Mouse (Mus musculus): Measurements from ENCODE around the gene Strap. TPM values are rescaled to one million over a fixed set of nuclear protein-coding genes. Genes with fewer than 3 reads are reported as not detected.

The Strap gene
- total RNA-seq, 1 experiment from 2014 or later = 255 TPM

DNA sequence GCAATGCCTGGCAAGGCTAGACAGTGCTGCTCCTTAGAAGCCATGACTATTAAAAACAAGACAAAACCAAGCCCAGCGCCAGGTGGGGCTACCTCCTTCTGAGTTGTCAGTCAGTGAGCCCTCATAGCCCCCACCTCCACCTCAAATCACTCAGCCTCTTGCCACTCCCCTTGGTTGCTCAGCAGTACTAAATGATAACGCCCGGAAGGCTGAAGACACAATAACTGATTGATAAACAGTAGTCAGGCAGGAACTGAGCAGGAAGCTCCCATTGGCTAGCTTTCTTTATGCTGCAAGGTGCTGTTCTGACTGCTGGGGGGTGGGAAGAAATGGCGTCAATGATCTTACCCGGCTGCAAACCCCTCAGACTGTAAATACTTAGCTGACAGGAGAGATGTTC lies 18.1 kb upstream of the Strap start:
- no peak for ATAC-seq (replicated peaks; ENCODE audit: low read depth, poor library complexity, severe bottlenecking)

DNA sequence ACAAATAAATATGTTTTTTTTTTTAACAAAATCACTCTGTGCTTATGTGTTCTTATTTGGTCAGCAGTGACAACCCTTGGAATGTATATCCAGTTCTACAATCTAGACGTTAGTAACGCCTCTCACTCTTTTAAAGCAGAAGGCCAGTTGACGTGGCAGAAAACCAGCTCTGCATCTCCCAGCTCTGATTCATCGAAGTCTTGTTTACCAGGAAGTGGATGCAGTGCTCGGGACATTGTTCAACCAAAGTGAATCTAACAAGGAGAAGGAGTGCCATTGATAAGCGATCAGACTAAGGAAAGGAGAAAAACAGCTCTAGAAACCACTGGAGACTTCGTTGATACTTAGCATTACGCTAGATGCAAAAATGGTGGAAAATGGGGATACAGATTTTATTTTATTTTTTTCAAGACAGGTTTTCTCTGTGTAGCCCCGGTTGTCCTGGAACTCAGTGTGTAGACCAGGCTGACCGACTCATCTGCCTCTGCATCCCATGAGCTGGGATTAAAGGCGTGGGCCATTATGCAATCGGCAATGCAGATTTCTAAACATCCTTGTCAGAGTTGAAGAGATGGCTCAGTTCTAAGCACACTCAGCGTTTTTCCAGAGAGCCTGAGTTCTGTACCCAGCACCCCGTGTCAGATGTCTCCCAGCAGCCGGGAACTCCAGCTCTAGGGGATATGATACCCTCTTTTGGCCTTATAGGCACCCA lies 12.5 kb upstream of the Strap start:
- ATAC-seq (replicated peaks; ENCODE audit: low read depth, poor library complexity, severe bottlenecking) = no peak

DNA sequence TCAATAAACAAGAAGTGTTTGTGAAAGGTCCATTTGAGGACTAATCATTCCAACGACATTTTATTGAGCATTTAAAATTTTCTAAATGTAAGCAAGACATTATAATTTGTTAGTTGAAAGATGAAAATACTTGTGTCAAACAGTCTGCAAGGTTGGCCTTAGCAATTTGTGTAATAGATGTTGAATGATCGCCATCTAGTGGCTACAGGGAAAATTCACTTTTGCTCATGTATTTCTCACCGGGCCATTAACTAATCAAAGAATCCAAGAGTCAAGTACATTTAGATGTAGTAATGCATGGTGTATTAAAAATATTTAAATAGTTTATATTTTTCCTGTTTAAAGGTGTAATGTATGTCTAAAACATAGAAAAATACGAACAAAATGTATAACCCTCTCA lies 11.0 kb upstream of the Strap start:
- ATAC-seq (replicated peaks; ENCODE audit: low read depth, poor library complexity, severe bottlenecking) = peak; percentile 96

DNA sequence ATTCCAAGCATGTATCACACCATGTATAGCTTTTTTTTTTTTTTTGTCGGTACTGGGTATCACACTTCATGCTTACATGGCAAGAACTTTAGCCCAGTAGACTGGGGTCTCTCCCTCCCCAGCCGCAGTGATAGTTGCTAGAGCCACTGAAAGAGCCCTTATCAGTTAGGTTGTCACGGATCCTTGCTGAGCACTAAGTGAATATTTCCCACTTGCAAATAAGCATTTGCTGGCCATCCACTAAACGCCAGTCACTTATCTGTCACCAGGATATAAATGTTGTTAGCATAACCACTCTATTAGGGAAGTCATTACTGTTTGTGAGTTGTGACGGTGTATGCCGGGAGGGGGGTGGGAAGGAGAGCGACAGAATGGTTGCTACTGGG lies 425 bp upstream of the Strap start:
- peak; percentile 62 for ATAC-seq (replicated peaks; ENCODE audit: low read depth, poor library complexity, severe bottlenecking)

DNA sequence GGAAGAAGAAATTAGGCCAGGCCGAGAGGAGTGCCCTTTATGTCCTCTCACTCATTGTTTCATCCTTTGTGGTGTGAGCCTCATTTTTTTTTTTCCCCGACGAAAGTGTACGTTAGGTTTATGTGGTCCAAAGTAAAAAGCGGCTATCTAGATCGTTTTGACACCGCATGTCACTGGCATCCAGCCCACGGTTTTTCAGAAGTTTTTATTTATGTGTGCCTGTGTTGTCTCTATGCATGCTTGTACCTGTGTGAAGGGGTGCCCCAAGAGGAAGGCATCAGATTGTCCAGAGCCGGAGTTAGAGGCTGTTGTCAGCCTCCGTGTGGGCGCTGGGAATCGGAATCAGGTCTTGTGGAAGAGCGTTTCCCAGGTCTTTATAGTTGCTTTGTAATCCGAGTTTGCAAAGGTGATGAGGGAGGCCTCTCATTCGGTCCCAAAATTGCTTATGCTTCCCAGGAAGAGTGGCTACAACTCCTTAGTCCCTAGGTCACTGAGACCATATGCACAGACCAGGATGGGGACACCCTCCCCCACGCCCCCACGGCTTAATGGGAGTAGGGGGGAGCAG lies 877 bp downstream of the Strap start:
- no peak for ATAC-seq (replicated peaks; ENCODE audit: low read depth, poor library complexity, severe bottlenecking)

DNA sequence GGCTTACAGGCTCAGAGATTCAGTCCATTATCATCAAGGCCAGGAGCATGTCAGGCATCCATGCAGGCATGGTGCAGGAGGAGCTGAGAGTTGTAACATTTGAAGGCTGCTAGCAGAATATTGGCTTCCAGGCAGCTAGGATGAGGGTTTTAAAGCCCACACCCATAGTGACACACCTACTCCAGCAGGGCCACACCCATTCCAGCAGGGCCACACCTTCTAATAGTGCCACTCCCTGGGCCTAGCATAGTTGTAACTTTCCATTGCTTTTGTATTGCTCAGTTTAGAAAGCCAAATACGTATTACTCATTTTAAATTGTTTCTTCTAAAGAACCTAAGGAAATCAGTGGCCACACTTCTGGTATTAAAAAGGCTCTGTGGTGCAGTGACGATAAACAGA lies 6.1 kb downstream of the Strap start:
- no peak for ATAC-seq (replicated peaks; ENCODE audit: low read depth, poor library complexity, severe bottlenecking)

DNA sequence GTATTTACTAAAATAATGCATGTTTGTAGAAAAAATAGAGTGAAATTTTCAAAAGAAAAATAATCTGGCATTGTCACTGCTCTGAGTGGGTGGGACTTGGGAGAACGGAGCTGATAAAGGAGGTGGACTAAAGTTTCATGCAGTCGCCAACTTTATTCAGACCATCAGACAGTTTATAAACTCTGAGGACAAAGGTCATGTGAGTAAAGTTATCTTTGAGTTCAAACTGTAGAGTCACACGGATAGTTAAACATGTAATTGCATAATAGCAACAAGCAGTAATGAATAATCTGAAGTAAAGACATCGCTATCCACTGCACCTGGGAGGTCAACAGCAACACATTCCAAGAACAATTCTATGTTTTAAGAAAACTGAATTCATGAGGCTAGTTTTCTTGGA lies 9.8 kb downstream of the Strap start:
- ATAC-seq (replicated peaks; ENCODE audit: low read depth, poor library complexity, severe bottlenecking) = no peak

DNA sequence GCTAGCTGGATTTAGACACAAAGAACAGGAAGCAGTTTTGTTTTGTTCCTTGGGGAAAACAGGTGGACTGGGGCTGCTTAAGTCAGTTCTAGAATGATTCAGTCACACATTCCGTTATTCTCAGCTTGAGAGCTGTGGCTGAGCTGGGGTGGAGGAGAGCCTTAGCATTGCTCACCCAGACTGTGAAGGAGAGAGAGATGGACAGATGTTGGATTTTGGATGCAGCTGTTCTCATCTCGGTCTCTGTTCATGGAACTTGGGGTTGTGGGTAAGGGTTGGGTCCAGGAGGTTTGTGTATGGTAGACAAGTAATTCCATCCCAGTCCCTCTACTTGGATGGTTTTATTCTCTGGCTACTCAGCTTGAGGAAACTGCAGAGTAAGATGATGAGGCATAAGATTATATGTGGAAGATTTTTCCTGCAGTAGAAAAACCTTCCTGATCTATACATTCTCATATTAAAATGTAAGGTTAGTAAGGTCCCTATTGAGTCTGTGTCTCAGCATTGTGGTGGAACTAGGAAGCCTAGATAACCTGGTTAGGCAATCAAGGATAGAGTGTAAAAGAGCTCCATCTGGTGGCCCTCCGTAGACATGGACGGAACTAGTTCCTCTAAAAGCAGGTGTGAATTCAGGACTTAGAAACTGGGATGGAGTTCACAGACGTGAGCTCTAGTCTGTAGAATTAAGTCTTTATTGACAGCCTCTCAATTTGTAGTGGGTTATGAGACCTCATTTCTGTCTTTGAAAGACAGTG lies 12.5 kb downstream of the Strap start:
- ATAC-seq (replicated peaks; ENCODE audit: low read depth, poor library complexity, severe bottlenecking) = peak; percentile 96

DNA sequence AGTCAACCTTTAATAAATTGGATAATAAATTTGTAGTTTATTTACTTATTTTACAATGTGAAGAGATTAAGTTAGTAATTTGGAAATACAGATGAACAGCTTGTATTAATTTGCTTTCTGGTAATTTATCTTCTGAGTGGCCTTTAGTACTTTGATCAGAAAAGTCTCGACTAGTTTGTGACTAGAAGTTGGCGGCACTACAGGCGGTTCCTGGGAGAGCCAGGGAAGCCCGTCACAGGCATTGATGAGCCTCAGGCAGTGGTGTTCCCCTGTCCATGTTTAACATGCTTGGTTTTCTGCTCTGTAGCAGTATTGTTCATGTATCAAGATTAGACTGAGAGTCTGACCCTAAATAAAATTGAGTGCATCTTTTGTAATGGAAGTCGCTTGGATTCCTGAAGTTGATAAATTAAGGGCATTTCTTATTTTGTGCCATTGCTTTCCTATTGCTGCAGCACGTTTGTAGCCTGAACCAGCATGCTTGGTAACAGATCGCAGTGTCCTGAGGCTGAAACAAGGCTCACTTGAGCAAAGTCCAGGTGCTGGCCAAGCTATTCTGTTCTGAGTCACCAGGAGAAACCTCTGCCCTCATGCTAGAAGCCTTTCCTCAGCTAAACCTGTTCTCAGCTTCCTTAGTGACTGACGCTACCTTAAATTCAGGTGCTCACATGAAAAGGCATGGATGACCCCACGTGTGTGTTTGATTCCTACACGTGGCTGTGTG lies 16.8 kb downstream of the Strap start:
- ATAC-seq (replicated peaks; ENCODE audit: low read depth, poor library complexity, severe bottlenecking) = no peak

DNA sequence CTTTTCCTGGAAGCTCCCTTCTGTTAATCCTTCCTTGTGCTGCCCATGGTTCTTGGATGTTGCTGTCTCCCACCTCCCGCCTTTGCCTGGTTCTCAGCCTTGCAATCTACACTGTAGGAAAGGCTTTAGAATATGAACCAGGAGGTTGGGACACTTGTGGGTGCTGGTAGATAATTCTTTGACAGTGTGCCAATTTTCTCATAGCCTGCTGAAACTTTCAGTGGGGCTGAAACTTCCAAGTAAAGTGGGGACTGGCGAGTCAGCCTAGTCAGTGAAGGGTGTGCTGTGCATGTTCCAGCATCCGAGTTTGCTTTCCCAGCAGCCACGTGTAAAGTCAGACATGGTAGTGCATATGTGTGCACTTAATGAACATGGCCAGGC lies 17.4 kb downstream of the Strap start:
- ATAC-seq (replicated peaks; ENCODE audit: low read depth, poor library complexity, severe bottlenecking) = no peak

DNA sequence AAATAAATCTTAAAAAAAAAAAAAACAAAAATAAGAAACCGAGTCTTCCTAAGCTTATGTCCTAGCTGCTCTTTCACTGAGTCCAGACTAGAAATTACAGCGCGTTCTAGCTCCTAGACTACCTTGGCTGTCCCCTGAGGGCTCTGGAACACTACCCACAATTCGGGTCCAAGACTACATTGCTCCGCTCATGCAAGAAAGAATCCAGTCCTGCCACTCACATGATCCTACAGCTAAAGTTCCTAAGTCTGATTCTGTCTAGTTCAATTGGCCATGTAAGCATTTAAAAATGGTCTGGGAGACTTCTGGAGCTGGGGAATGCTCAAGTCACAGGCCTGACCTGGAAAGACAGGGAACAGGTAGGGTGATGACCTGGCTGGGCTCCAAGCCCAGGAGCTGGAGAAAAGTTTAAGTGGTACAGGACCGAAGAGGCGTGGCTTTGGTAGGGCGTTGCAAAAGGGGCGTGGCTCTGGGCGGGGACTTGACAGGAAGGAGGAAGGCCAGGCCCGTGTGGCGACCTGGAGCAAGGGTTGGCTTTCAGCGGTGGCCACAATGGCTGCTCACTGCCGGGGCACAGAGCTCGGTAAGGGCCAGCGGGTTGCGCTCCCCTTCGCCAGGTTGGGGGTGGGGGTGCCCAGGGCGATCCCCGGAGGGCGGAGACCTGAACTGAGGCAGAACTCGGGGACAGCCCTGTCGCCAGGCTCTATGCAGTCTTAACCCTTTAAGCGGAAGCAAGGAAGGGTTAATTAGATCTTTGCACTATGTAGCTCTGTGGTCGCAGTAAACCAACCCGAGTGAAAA lies 19.4 kb downstream of the Strap start, which contains the start of gene Dera:
Gene Dera (plus strand): TSS at position 491 of the 801 bp plus-strand sequence.
- ATAC-seq (replicated peaks; ENCODE audit: low read depth, poor library complexity, severe bottlenecking) = peak; percentile 91

DNA sequence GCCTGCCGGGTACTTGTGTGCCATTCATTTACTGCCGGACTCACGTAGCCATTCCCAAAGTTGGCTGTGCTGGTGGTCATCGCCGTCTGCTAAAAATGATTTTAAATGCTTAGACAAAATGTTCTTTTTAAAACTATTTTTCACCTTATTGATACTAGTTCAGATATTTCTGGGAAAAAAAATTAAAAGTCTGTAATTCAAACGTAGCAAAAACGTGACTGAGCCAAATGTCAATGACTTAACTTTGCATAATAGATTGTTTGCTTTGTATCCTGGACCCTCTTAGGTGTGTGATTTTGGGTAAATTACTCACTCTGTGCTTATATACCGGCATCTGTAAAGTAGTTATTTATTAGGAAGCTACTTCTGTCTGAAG lies 20.0 kb downstream of the Strap start:
- ATAC-seq (replicated peaks; ENCODE audit: low read depth, poor library complexity, severe bottlenecking) = no peak

DNA sequence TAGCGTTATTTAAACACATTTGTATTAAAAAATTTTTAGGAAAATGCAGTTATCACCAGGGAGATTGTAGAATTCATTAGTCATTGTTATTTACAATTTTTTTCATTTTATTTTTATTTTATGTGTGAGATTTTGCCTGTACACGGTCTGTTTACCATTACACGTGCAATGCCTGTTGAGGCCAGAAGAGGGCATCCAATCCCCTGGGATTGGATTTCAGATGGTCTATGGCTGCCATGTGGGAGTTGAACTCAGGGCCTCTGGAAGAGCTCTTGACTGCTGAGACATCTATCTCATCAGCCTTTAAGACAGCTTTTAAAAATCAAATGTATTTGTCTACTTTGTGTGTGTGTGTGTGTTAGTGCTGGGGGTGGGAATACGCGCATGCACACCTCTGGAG lies 21.4 kb downstream of the Strap start:
- ATAC-seq (replicated peaks; ENCODE audit: low read depth, poor library complexity, severe bottlenecking) = peak; percentile 45

DNA sequence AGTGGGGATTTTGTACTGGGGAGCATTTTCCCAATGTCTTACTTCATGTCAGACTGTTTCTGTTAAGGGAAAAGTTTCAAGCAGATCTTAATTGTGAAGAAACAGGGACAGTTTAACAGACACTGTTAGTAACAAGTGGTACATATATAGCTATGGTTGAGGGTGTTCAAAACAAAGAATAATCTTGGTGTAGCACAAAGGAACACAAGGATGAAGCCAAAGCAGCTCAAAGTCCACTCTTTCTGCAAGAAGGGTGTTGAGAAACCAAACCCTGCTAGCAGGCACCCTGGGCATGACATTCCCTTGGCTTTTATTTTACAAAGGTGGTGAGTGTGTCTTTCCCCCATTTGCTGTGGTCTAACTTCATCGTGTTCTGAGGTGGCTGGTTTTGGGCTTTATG lies 23.0 kb downstream of the Strap start:
- no peak for ATAC-seq (replicated peaks; ENCODE audit: low read depth, poor library complexity, severe bottlenecking)

DNA sequence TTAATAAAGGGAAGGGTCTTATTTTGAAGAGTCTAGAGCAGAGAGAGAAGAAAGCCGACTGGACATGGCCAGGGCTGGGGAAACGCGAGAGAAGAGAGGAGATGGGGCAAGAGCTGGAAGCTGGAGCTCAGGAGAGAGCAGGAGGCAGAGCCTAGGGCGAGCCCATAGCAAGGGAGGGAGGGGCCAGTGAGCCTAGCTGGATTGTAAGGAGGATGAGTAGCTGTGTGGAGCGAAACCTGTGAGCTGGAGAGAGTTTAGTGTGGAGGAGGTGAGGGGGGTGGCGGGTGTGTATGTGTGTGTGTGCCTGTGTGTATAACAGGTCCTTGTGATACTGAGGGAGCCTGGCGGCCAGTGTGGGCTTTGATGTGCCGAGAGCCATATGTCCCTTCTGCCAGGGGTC lies 24.8 kb downstream of the Strap start:
- ATAC-seq (replicated peaks; ENCODE audit: low read depth, poor library complexity, severe bottlenecking) = no peak

DNA sequence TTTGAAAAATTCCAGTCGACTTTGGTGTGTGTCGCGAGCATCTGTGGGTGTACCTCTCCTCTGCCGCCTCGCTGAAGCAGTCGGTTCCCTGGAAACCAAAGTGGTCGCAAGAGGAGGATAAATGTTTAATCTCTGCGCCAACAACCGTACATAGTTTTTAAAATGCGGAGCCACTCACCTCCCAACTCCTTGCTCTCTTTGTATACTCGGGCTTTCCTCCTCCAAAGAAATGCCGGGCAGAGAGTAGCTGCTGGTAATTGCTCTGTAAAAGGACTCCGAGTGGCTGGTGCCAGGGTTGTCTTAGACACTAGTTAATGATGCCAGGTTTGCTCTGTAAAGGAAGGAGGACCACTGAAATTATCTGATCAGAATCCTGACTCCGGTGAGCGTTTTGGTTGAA lies 26.1 kb downstream of the Strap start:
- no peak for ATAC-seq (replicated peaks; ENCODE audit: low read depth, poor library complexity, severe bottlenecking)

DNA sequence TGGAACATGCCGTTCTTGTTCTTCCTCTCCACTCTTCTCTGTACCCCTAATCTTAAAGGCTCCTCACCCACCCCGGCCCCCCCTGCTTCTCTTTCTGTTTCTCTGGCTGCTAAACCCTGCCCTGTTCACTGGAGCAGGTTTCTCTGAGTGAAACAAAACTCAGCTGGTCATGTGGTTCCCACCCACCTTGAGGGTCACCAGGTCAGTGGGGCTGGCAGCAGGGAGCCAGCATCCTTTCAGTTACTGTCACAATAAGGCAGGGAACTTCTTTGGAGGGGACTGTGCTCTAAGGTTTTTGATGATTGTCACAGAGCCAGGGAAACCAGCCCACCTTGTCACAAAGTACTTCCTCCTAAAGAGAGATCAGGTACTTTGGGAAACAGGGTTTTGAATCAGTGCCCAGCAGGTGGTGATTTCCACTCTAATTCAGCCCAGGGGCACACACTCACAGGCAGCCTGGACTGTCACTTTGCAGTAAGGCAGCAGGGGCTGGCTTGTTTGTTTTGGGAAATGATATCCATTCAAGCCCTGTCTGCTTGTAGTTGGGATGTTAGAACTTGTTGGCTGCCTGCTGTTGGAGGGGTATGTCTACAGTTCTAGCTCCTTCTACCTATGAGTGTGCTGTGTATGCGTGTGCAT lies 29.8 kb downstream of the Strap start:
- ATAC-seq (replicated peaks; ENCODE audit: low read depth, poor library complexity, severe bottlenecking) = no peak

DNA sequence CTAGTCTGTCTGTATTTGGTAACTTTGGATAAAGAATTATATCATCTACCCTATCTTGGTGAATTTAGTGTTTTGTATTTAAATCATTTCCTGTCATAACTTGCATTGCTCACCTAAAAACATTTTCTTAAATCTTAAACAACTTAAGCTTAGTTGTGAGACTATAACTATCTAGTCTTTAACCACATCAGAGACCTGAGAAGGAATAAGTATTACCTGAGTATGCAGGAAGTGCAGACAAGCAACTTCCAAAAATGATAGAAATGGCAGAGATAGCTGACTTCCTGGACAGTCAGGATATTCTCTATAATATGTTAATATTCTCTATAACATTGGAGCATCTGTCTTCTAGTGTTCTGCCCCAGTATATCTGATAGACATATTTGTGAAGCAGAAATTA lies 31.3 kb downstream of the Strap start:
- no peak for ATAC-seq (replicated peaks; ENCODE audit: low read depth, poor library complexity, severe bottlenecking)

DNA sequence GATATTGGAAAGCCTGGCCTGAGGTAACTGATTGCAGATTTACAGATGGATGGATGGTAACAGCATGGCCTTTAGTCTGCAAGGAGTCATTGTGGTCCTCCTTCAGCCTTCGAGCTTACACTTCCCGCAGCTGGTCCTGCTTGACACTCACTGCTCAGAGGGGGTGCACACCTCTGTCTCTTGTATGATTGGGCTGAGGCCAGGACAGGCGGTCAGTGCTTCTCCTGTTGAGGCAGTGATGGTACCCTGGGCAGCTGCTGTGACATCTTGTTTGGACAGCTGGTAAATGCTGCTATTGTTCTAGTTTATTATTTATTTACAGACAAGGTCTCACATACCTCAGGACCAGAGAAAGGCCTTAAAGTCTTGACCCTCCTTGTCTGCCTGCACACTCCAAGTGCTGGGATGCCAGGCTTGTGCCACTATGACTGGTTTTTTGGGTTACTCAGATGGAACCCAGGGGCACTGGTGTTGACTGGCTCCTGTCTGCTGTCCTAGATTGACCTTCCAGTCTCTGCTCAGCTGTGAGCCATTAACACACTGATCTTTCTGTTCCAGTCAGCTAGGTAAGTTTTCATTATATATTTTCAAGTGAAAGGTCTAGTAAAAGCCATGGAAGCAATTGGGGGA lies 36.9 kb downstream of the Strap start:
- no peak for ATAC-seq (replicated peaks; ENCODE audit: low read depth, poor library complexity, severe bottlenecking)

All from common myeloid progenitor, adult 5-6 weeks (primary cell).